Mouse (Mus musculus): ENCODE measurements around the gene Mapk1ip1l. TPM values are rescaled to one million over a fixed set of nuclear protein-coding genes. Genes with fewer than 3 reads are reported as not detected.
"Not testable (repeated sequence)": the region's sequence is repeated elsewhere in the genome, so short reads cannot be mapped to it uniquely, and the experiment has no call there.

Gene Mapk1ip1l
- polyA plus RNA-seq, 1 experiment from 2014 or later, result 83.5 TPM

- H3K27ac ChIP-seq, result no peak overlapping the region
- H3K9me3 ChIP-seq, result no peaks in the 10 kb centered on the region
- peaks cover 9% of the 10 kb centered on the region for H3K4me1 ChIP-seq (replicated peaks)
- H3K27me3 ChIP-seq, result no peaks in the 10 kb centered on the region
- H3K4me2 ChIP-seq, result no peak overlapping the region
- no peak for ATAC-seq (ENCODE audit: insufficient number of reproducible peaks, insufficient read depth, low FRiP score, low TSS enrichment, low read depth)
- 92% methylated on average over 6 of the region's 6 CpGs for WGBS
- peaks cover 52% of the 10 kb centered on the region for H3K36me3 ChIP-seq
- no peak overlapping the region for H3K4me3 ChIP-seq (replicated peaks)
- no peak overlapping the region for H3K9ac ChIP-seq (replicated peaks)
Measured at GRCm38 (mm10) chr14:47304814-47305405, 6.8 kb downstream of the Mapk1ip1l start.

- Histone ChIP-seq H3K4me2 (no peak overlapping the region), H3K9ac (replicated peaks) (no peak overlapping the region), H3K36me3 (peaks cover 60% of the 10 kb centered on the region), H3K4me3 (replicated peaks) (no peak overlapping the region), H3K9me3 (no peaks in the 10 kb centered on the region), H3K27ac (no peak overlapping the region), H3K4me1 (replicated peaks) (peaks cover 2% of the 10 kb centered on the region; the same call in 1 of the 2 replicates), H3K27me3 (no peaks in the 10 kb centered on the region)
- ATAC-seq (ENCODE audit: insufficient number of reproducible peaks, insufficient read depth, low FRiP score, low TSS enrichment, low read depth), result no peak
- WGBS, result 86% methylated on average over 4 of the region's 4 CpGs
Measured at GRCm38 (mm10) chr14:47305933-47306332, 7.9 kb downstream of the Mapk1ip1l start.

- 85% methylated on average over 3 of the region's 3 CpGs for WGBS
- H3K9ac ChIP-seq (replicated peaks), result no peak overlapping the region
- no peak for ATAC-seq (ENCODE audit: insufficient number of reproducible peaks, insufficient read depth, low FRiP score, low TSS enrichment, low read depth)
- H3K36me3 ChIP-seq, result peaks cover 65% of the 10 kb centered on the region
- no peak overlapping the region for H3K4me3 ChIP-seq (replicated peaks)
- H3K9me3 ChIP-seq, result no peaks in the 10 kb centered on the region
- no peak overlapping the region for H3K27ac ChIP-seq
- H3K4me2 ChIP-seq, result no peak overlapping the region
- no peaks in the 10 kb centered on the region for H3K27me3 ChIP-seq
- peaks cover 1% of the 10 kb centered on the region; the same call in 1 of the 2 replicates for H3K4me1 ChIP-seq (replicated peaks)
Measured at GRCm38 (mm10) chr14:47307669-47308068, 9.6 kb downstream of the Mapk1ip1l start.

- 93% methylated on average over 1 of the region's 1 CpGs for WGBS
- Histone ChIP-seq H3K4me3 (replicated peaks) (no peak overlapping the region), H3K9ac (replicated peaks) (no peak overlapping the region), H3K9me3 (no peaks in the 10 kb centered on the region), H3K4me2 (no peak overlapping the region), H3K4me1 (replicated peaks) (no peaks in the 10 kb centered on the region; the same call in 1 of the 2 replicates), H3K27me3 (no peaks in the 10 kb centered on the region), H3K36me3 (peaks cover 68% of the 10 kb centered on the region), H3K27ac (no peak overlapping the region)
- no peak for ATAC-seq (ENCODE audit: insufficient number of reproducible peaks, insufficient read depth, low FRiP score, low TSS enrichment, low read depth)
Measured at GRCm38 (mm10) chr14:47309061-47309460, 11.0 kb downstream of the Mapk1ip1l start.

- H3K4me2 ChIP-seq, result no peak overlapping the region
- H3K4me1 ChIP-seq (replicated peaks), result no peaks in the 10 kb centered on the region
- no peaks in the 10 kb centered on the region for H3K27me3 ChIP-seq
- H3K4me3 ChIP-seq (replicated peaks), result no peak overlapping the region
- ATAC-seq (ENCODE audit: insufficient number of reproducible peaks, insufficient read depth, low FRiP score, low TSS enrichment, low read depth), result no peak
- no peaks in the 10 kb centered on the region for H3K9me3 ChIP-seq
- WGBS, result 95% methylated on average over 18 of the region's 18 CpGs
- H3K9ac ChIP-seq (replicated peaks), result no peak overlapping the region
- no peak overlapping the region for H3K27ac ChIP-seq
- peaks cover 72% of the 10 kb centered on the region for H3K36me3 ChIP-seq
Measured at GRCm38 (mm10) chr14:47310342-47311181, 12.5 kb downstream of the Mapk1ip1l start.

GRCm38 (mm10) chr14:47319362-47319761, 21.3 kb downstream of the Mapk1ip1l start:
- WGBS, result 93% methylated on average over 5 of the region's 5 CpGs
- Histone ChIP-seq H3K36me3 (peaks cover 70% of the 10 kb centered on the region), H3K4me3 (replicated peaks) (no peak overlapping the region)

GRCm38 (mm10) chr14:47321581-47321980, 23.5 kb downstream of the Mapk1ip1l start:
- peaks cover 59% of the 10 kb centered on the region for H3K36me3 ChIP-seq
- 92% methylated on average over 7 of the region's 8 CpGs for WGBS
- H3K4me1 ChIP-seq (replicated peaks); H3K27me3 ChIP-seq; ATAC-seq (ENCODE audit: insufficient number of reproducible peaks, insufficient read depth, low FRiP score, low TSS enrichment, low read depth); H3K9ac ChIP-seq (replicated peaks); H3K27ac ChIP-seq; H3K4me2 ChIP-seq; H3K4me3 ChIP-seq (replicated peaks); H3K9me3 ChIP-seq: not testable (repeated sequence)

More at GRCm38 (mm10) chr14:47319362-47319761, 21.3 kb downstream of the Mapk1ip1l start:
- no peak overlapping the region for H3K4me2 ChIP-seq
- ATAC-seq (ENCODE audit: insufficient number of reproducible peaks, insufficient read depth, low FRiP score, low TSS enrichment, low read depth), result no peak
- H3K4me1 ChIP-seq (replicated peaks), result no peaks in the 10 kb centered on the region
- no peak overlapping the region for H3K27ac ChIP-seq
- no peaks in the 10 kb centered on the region for H3K9me3 ChIP-seq
- no peaks in the 10 kb centered on the region for H3K27me3 ChIP-seq
- H3K9ac ChIP-seq (replicated peaks), result no peak overlapping the region

GRCm38 (mm10) chr14:47325965-47326761, 28.1 kb downstream of the Mapk1ip1l start:
- Histone ChIP-seq H3K4me1 (replicated peaks) (0 out of 2 replicates have a peak, but pooled peaks cover 4% of the 10 kb centered on the region), H3K36me3 (peaks cover 25% of the 10 kb centered on the region), H3K27me3 (no peaks in the 10 kb centered on the region), H3K27ac (no peak overlapping the region), H3K9me3 (no peaks in the 10 kb centered on the region), H3K4me3 (replicated peaks) (no peak overlapping the region), H3K4me2 (no peak overlapping the region), H3K9ac (replicated peaks) (no peak overlapping the region)
- WGBS, result 84% methylated on average over 9 of the region's 9 CpGs
- ATAC-seq (ENCODE audit: insufficient number of reproducible peaks, insufficient read depth, low FRiP score, low TSS enrichment, low read depth), result no peak

- Histone ChIP-seq H3K27ac (no peak overlapping the region), H3K36me3 (peaks cover 23% of the 10 kb centered on the region), H3K9me3 (no peaks in the 10 kb centered on the region), H3K4me3 (replicated peaks) (no peak overlapping the region), H3K4me2 (no peak overlapping the region), H3K9ac (replicated peaks) (no peak overlapping the region), H3K4me1 (replicated peaks) (peaks cover 14% of the 10 kb centered on the region), H3K27me3 (no peaks in the 10 kb centered on the region)
- 90% methylated on average over 5 of the region's 5 CpGs for WGBS
- no peak for ATAC-seq (ENCODE audit: insufficient number of reproducible peaks, insufficient read depth, low FRiP score, low TSS enrichment, low read depth)
Measured at GRCm38 (mm10) chr14:47327347-47327746, 29.3 kb downstream of the Mapk1ip1l start.

GRCm38 (mm10) chr14:47331920-47332319, 33.9 kb downstream of the Mapk1ip1l start:
- 0 out of 2 replicates have a peak, but pooled peaks have one; percentile 46 for ATAC-seq (ENCODE audit: insufficient number of reproducible peaks, insufficient read depth, low FRiP score, low TSS enrichment, low read depth)
- Histone ChIP-seq H3K9me3 (no peaks in the 10 kb centered on the region), H3K36me3 (no peaks in the 10 kb centered on the region), H3K27me3 (no peaks in the 10 kb centered on the region), H3K4me1 (replicated peaks) (peaks cover 14% of the 10 kb centered on the region), H3K9ac (replicated peaks) (no peak overlapping the region), H3K4me2 (peak overlapping the region; percentile 28), H3K27ac (peak overlapping the region; percentile 62), H3K4me3 (replicated peaks) (no peak overlapping the region)
- WGBS, result 11% methylated on average over 5 of the region's 5 CpGs

GRCm38 (mm10) chr14:47334819-47335218, 36.8 kb downstream of the Mapk1ip1l start:
- H3K9ac ChIP-seq (replicated peaks), result no peak overlapping the region
- H3K4me3 ChIP-seq (replicated peaks), result no peak overlapping the region
- H3K9me3 ChIP-seq, result no peaks in the 10 kb centered on the region
- no peak overlapping the region for H3K4me2 ChIP-seq
- 78% methylated on average over 4 of the region's 4 CpGs for WGBS
- H3K27ac ChIP-seq, result 0 out of 2 replicates have a peak overlapping the region, but pooled peaks have one; percentile 26
- no peak for ATAC-seq (ENCODE audit: insufficient number of reproducible peaks, insufficient read depth, low FRiP score, low TSS enrichment, low read depth)
- H3K4me1 ChIP-seq (replicated peaks), result peaks cover 11% of the 10 kb centered on the region
- no peaks in the 10 kb centered on the region for H3K36me3 ChIP-seq
- no peaks in the 10 kb centered on the region for H3K27me3 ChIP-seq

Measured in limb, embryonic 12.5 days (tissue).